Mouse (Mus musculus): Measurements from ENCODE around the gene Gm14085. TPM values are rescaled to one million over a fixed set of nuclear protein-coding genes. Genes with fewer than 3 reads are reported as not detected.

The Gm14085 gene
- polyA plus RNA-seq, 1 experiment from 2014 or later: 0.09 TPM

DNA sequence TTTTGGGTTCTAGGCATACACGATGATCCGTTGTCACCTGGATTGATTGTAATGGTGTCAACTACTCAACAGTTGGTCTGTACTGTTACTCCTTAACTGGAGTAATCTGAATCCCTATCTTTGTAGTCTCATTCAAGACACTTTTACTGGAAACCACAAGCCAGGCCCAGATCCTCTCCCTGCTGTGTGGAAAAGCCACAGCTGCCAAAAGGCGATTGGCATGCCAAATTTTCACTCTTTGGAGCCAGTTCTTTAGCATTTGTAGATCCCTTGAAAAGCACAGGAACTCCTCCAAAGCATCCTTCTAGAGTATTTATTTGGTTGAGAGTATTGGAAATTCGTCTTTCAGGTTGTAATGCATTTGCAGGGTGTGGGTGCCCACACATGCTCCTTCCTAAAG lies 86.6 kb downstream of the Gm14085 start:
- no peaks in the 10 kb centered on the region for H3K36me3 ChIP-seq (ENCODE audit: control insufficient read depth, insufficient read depth, low read length)
- no peaks in the 10 kb centered on the region for H3K27me3 ChIP-seq (ENCODE audit: control insufficient read depth, insufficient read depth, low read length)
- no peak overlapping the region for H3K4me3 ChIP-seq (ENCODE audit: low read length)
- no peak overlapping the region for H3K9ac ChIP-seq (ENCODE audit: low read depth, low read length)
- no peak overlapping the region for H3K27ac ChIP-seq (ENCODE audit: low read depth, low read length)
- ATAC-seq (ENCODE audit: low FRiP score, low TSS enrichment): no peak
- WGBS: 83% methylated on average over 4 of the region's 4 CpGs
- H3K4me1 ChIP-seq (ENCODE audit: control insufficient read depth, insufficient read depth, low read length): no peaks in the 10 kb centered on the region
- no peak overlapping the region for H3K4me2 ChIP-seq (replicated peaks; ENCODE audit: low read depth, low read length)
- no peaks in the 10 kb centered on the region for H3K9me3 ChIP-seq (ENCODE audit: control insufficient read depth, low read length)

- Histone ChIP-seq H3K36me3 (ENCODE audit: control insufficient read depth, insufficient read depth, low read length) (no peaks in the 10 kb centered on the region), H3K4me3 (ENCODE audit: low read length) (no peak overlapping the region), H3K27ac (ENCODE audit: low read depth, low read length) (no peak overlapping the region), H3K4me2 (replicated peaks; ENCODE audit: low read depth, low read length) (no peak overlapping the region), H3K4me1 (ENCODE audit: control insufficient read depth, insufficient read depth, low read length) (no peaks in the 10 kb centered on the region), H3K9me3 (ENCODE audit: control insufficient read depth, low read length) (no peaks in the 10 kb centered on the region), H3K9ac (ENCODE audit: low read depth, low read length) (no peak overlapping the region), H3K27me3 (ENCODE audit: control insufficient read depth, insufficient read depth, low read length) (no peaks in the 10 kb centered on the region)
- 50% methylated on average over 1 of the region's 1 CpGs for WGBS
- no peak for ATAC-seq (ENCODE audit: low FRiP score, low TSS enrichment)
These were observed 87.7 kb downstream of the Gm14085 start for GRCm38 (mm10) chr2:122572438-122572837.

DNA sequence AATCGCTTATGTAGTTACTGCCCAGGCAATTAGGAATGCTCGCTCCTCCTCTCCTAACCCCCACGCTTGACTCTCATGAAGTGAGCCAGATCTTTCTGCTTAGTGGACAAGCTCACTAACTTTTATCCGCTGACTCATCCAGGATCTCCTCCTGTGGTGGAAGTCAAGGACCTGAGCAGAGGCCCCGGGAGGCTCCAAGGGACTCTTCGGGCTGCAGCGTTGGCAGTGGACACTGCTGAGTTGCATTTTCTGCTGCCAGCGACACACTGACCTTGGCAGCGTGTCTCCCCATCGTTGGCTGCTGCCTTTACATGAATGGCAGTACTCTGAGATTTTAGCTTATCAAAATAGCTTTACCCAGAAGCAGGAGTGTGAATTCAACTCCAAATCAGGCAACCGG lies 90.7 kb downstream of the Gm14085 start:
- Histone ChIP-seq H3K27me3 (ENCODE audit: control insufficient read depth, insufficient read depth, low read length) (no peaks in the 10 kb centered on the region), H3K4me1 (ENCODE audit: control insufficient read depth, insufficient read depth, low read length) (no peaks in the 10 kb centered on the region), H3K9me3 (ENCODE audit: control insufficient read depth, low read length) (no peaks in the 10 kb centered on the region), H3K4me2 (replicated peaks; ENCODE audit: low read depth, low read length) (no peak overlapping the region), H3K27ac (ENCODE audit: low read depth, low read length) (no peak overlapping the region), H3K4me3 (ENCODE audit: low read length) (no peak overlapping the region), H3K36me3 (ENCODE audit: control insufficient read depth, insufficient read depth, low read length) (no peaks in the 10 kb centered on the region), H3K9ac (ENCODE audit: low read depth, low read length) (no peak overlapping the region)
- WGBS: 62% methylated on average over 11 of the region's 11 CpGs
- ATAC-seq (ENCODE audit: low FRiP score, low TSS enrichment): no peak

GRCm38 (mm10) chr2:122576295-122576694 lies 91.6 kb downstream of the Gm14085 start:
- Histone ChIP-seq H3K9me3 (ENCODE audit: control insufficient read depth, low read length) (no peaks in the 10 kb centered on the region), H3K36me3 (ENCODE audit: control insufficient read depth, insufficient read depth, low read length) (no peaks in the 10 kb centered on the region), H3K4me2 (replicated peaks; ENCODE audit: low read depth, low read length) (no peak overlapping the region), H3K4me1 (ENCODE audit: control insufficient read depth, insufficient read depth, low read length) (no peaks in the 10 kb centered on the region), H3K27ac (ENCODE audit: low read depth, low read length) (no peak overlapping the region), H3K9ac (ENCODE audit: low read depth, low read length) (no peak overlapping the region), H3K27me3 (ENCODE audit: control insufficient read depth, insufficient read depth, low read length) (no peaks in the 10 kb centered on the region), H3K4me3 (ENCODE audit: low read length) (no peak overlapping the region)
- 43% methylated on average over 5 of the region's 5 CpGs for WGBS
- ATAC-seq (ENCODE audit: low FRiP score, low TSS enrichment): peak; percentile 60; the same call in 1 of the 2 replicates

GRCm38 (mm10) chr2:122577316-122577715 lies 92.6 kb downstream of the Gm14085 start:
- H3K4me1 ChIP-seq (ENCODE audit: control insufficient read depth, insufficient read depth, low read length): no peaks in the 10 kb centered on the region
- no peaks in the 10 kb centered on the region for H3K9me3 ChIP-seq (ENCODE audit: control insufficient read depth, low read length)
- no peaks in the 10 kb centered on the region for H3K27me3 ChIP-seq (ENCODE audit: control insufficient read depth, insufficient read depth, low read length)
- ATAC-seq (ENCODE audit: low FRiP score, low TSS enrichment): no peak
- H3K36me3 ChIP-seq (ENCODE audit: control insufficient read depth, insufficient read depth, low read length): no peaks in the 10 kb centered on the region
- 64% methylated on average over 1 of the region's 1 CpGs for WGBS
- H3K27ac ChIP-seq (ENCODE audit: low read depth, low read length): no peak overlapping the region
- no peak overlapping the region for H3K9ac ChIP-seq (ENCODE audit: low read depth, low read length)
- no peak overlapping the region for H3K4me2 ChIP-seq (replicated peaks; ENCODE audit: low read depth, low read length)
- H3K4me3 ChIP-seq (ENCODE audit: low read length): no peak overlapping the region

Other genes starting within 250 kb of the Gm14085 start
- 0.05 TPM in 1 of 2 replicates, not detected in the other for gene Duox2, start 186.5 kb upstream of the Gm14085 start, polyA plus RNA-seq (2014; fragmentation: Nextera tagmentation; extraction: Ambion mirVana)
- gene Duoxa2, start 186.0 kb upstream of the Gm14085 start, polyA plus RNA-seq (2014; fragmentation: Nextera tagmentation; extraction: Ambion mirVana): 0.22 TPM in 1 of 2 replicates, not detected in the other
- gene Duoxa1, start 171.2 kb upstream of the Gm14085 start, polyA plus RNA-seq (2014; fragmentation: Nextera tagmentation; extraction: Ambion mirVana): not detected in 2 replicates
- gene Duox1, start 169.3 kb upstream of the Gm14085 start, polyA plus RNA-seq (2014; fragmentation: Nextera tagmentation; extraction: Ambion mirVana): not detected in 2 replicates
- gene Shf, start 115.8 kb upstream of the Gm14085 start, polyA plus RNA-seq (2014; fragmentation: Nextera tagmentation; extraction: Ambion mirVana): 3.5 and 5.5 TPM in 2 replicates
- gene Slc28a2, start 58.5 kb upstream of the Gm14085 start, polyA plus RNA-seq (2014; fragmentation: Nextera tagmentation; extraction: Ambion mirVana): 0.39 and 0.47 TPM in 2 replicates
- gene Gatm, start 126.4 kb downstream of the Gm14085 start, polyA plus RNA-seq (2014; fragmentation: Nextera tagmentation; extraction: Ambion mirVana): 10.0 and 14.5 TPM in 2 replicates
- gene AA467197, start 152.0 kb downstream of the Gm14085 start, polyA plus RNA-seq (2014; fragmentation: Nextera tagmentation; extraction: Ambion mirVana): not detected in 2 replicates
- gene Slc30a4, start 217.7 kb downstream of the Gm14085 start, polyA plus RNA-seq (2014; fragmentation: Nextera tagmentation; extraction: Ambion mirVana): 4.8 and 12.7 TPM in 2 replicates

Data from kidney, embryonic 14.5 days (tissue).